Mouse (Mus musculus): ENCODE measurements at regions not wholly inside any gene's neighbourhood (a gene's known extent, or its start where the extent isn't known, plus 50 kb on each side); places are given as distances from the start of the nearest gene placed in this dataset.
"Not testable (repeated sequence)": the region's sequence is repeated elsewhere in the genome, so short reads cannot be mapped to it uniquely, and the experiment has no call there.

DNA sequence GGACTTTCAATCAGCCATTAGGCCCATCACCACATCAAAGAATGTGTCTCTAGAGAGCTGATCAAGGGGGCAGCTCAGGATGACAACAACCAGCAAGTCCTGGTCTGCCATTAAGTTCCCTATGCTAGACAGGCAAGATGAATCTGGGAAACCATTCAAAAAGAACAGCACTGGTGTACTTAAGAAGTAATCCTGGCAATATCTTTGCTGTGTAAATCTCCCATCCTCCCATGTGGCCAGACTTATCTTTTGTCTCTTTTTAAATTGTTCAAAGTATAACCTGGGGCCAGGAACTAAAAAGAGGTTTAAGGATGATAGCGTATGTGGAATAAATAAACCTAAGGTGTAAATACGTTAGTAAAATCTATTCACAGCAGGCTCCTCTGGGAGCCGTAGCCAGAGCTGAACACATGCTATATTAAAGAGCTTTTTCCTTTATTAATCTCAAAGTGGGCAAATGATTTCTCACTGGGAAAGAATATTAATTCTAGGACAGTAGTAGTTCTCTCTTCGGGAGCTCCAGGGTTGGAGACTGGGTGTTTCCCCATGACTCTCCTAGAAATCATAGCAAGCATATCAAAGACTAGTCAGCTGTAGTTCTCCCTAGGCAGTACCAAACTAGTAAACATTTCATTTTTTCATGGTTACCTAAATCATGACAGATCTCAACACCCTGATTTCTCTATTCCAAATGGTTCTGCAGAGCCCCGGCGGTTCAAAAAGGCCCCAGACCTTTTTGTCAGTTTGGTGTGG is 216.8 kb upstream of the Zpld1 start:
- no peak overlapping the region for H3K4me3 ChIP-seq (ENCODE audit: insufficient read depth in 1 of 2, low read depth in 2 of 2, low read length in 2 of 2)
- no peak overlapping the region for H3K27ac ChIP-seq
- no peaks in the 10 kb centered on the region for H3K4me1 ChIP-seq (replicated peaks; ENCODE audit: control insufficient read depth in 2 of 2, insufficient read depth in 2 of 2, low read length in 1 of 2)
- DNase-seq (ENCODE audit: low read depth in 3 of 3, low spot score in 3 of 3) (no peak), ATAC-seq (ENCODE audit: insufficient read depth) (no peak)
- H3K27me3 ChIP-seq (ENCODE audit: control insufficient read depth, insufficient read depth, low read length), result no peaks in the 10 kb centered on the region
- H3K4me2 ChIP-seq (ENCODE audit: low read depth), result no peak overlapping the region
- WGBS (ENCODE audit: insufficient replicate concordance), result 76% methylated on average over 6 of the region's 6 CpGs
- TF ChIP-seq CTCF (IDR thresholded peaks at IDR 0.05; ENCODE audit: low read depth), result no peak
- no peak for TF ChIP-seq EP300 (IDR thresholded peaks at IDR 0.05; ENCODE audit: low read depth)
- H3K9ac ChIP-seq (replicated peaks), result no peak overlapping the region
- no peaks in the 10 kb centered on the region for H3K9me3 ChIP-seq (ENCODE audit: control insufficient read depth, low read length)
- H3K36me3 ChIP-seq (replicated peaks; ENCODE audit: control insufficient read depth, insufficient read depth, low read depth), result no peaks in the 10 kb centered on the region

GRCm38 (mm10) chr16:55504796-55505413 is 207.1 kb upstream of the Zpld1 start:
- Histone ChIP-seq H3K4me3 (ENCODE audit: insufficient read depth in 1 of 2, low read depth in 2 of 2, low read length in 2 of 2) (no peak overlapping the region), H3K27me3 (ENCODE audit: control insufficient read depth, insufficient read depth, low read length) (no peaks in the 10 kb centered on the region), H3K36me3 (replicated peaks; ENCODE audit: control insufficient read depth, insufficient read depth, low read depth) (no peaks in the 10 kb centered on the region), H3K9ac (replicated peaks) (no peak overlapping the region), H3K4me1 (replicated peaks; ENCODE audit: control insufficient read depth in 2 of 2, insufficient read depth in 2 of 2, low read length in 1 of 2) (peaks cover 0 to 3% of the 10 kb centered on the region in 2 experiments; a peak in 1 of 4 replicates), H3K27ac (no peak overlapping the region), H3K4me2 (ENCODE audit: low read depth) (no peak overlapping the region), H3K9me3 (ENCODE audit: control insufficient read depth, low read length) (no peaks in the 10 kb centered on the region)
- 36% methylated on average over 6 of the region's 6 CpGs for whole genome bisulfite sequencing (ENCODE audit: insufficient replicate concordance)
- DNase-seq (ENCODE audit: low read depth in 3 of 3, low spot score in 3 of 3) (no peak), ATAC-seq (ENCODE audit: insufficient read depth) (no peak)
- TF ChIP-seq CTCF (IDR thresholded peaks at IDR 0.05; ENCODE audit: low read depth) (no peak), EP300 (IDR thresholded peaks at IDR 0.05; ENCODE audit: low read depth) (no peak)

DNA sequence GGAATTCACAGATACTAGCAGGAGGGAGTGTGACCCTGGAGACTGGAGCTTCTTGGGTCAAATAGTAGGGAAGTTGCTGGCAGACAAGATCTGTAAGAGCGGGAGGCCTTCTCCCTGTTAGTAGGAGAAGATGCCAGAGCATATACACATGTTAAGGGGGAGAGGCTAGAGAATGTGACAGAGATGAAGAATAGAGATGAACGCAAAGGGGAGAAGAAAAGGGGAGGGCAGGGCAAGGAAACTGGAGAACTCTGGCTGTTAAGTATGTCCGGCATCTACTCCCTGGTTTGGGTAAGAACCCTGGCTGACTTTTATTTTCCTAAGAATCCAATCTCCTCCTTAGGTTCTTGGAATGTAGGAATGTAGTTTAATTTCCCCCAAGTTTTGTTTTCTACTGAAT is 206.5 kb upstream of the Zpld1 start:
- no peak for DNase-seq (ENCODE audit: low read depth in 3 of 3, low spot score in 3 of 3)
- H3K4me1 ChIP-seq (replicated peaks; ENCODE audit: control insufficient read depth in 2 of 2, insufficient read depth in 2 of 2, low read length in 1 of 2), result peaks cover 0 to 3% of the 10 kb centered on the region in 2 experiments; a peak in 1 of 4 replicates
- H3K27ac ChIP-seq, result no peak overlapping the region
- H3K36me3 ChIP-seq (replicated peaks; ENCODE audit: control insufficient read depth, insufficient read depth, low read depth), result no peaks in the 10 kb centered on the region
- no peak for TF ChIP-seq CTCF (IDR thresholded peaks at IDR 0.05; ENCODE audit: low read depth)
- TF ChIP-seq EP300 (IDR thresholded peaks at IDR 0.05; ENCODE audit: low read depth), result no peak
- no peak overlapping the region for H3K9ac ChIP-seq (replicated peaks)
- WGBS (ENCODE audit: insufficient replicate concordance), result 72% methylated on average over 3 of the region's 3 CpGs
- ATAC-seq (ENCODE audit: insufficient read depth), result no peak
- H3K27me3 ChIP-seq (ENCODE audit: control insufficient read depth, insufficient read depth, low read length), result no peaks in the 10 kb centered on the region
- no peak overlapping the region for H3K4me3 ChIP-seq (ENCODE audit: insufficient read depth in 1 of 2, low read depth in 2 of 2, low read length in 2 of 2)
- H3K4me2 ChIP-seq (ENCODE audit: low read depth), result no peak overlapping the region
- no peaks in the 10 kb centered on the region for H3K9me3 ChIP-seq (ENCODE audit: control insufficient read depth, low read length)

DNA sequence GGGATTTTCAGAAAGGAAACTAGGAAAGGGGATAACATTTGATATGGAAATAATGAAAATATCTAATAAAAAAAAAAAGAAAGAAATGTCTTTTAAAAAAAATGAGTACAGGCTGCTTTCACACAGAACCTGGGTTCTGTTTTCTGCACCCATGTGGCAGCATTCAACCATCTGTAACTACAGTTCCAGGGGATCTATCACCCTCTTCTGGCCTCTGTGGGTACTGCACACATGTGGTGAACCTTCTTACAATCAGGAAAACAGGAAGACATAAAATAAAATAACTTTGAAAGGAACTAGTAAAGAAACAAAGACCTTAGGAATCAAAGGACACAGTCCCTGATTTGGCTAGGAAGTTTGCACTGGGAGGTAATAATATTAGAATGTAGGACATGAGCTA is 205.5 kb upstream of the Zpld1 start:
- H3K4me2 ChIP-seq (ENCODE audit: low read depth), result no peak overlapping the region

GRCm38 (mm10) chr16:55499831-55500230 is 202.0 kb upstream of the Zpld1 start:
- not testable (repeated sequence) for H3K4me1 ChIP-seq (replicated peaks; ENCODE audit: control insufficient read depth in 2 of 2, insufficient read depth in 2 of 2, low read length in 1 of 2); H3K27ac ChIP-seq; ATAC-seq (ENCODE audit: insufficient read depth); H3K27me3 ChIP-seq (ENCODE audit: control insufficient read depth, insufficient read depth, low read length); H3K4me2 ChIP-seq (ENCODE audit: low read depth); H3K36me3 ChIP-seq (replicated peaks; ENCODE audit: control insufficient read depth, insufficient read depth, low read depth); DNase-seq (ENCODE audit: low read depth in 3 of 3, low spot score in 3 of 3); H3K9me3 ChIP-seq (ENCODE audit: control insufficient read depth, low read length); H3K4me3 ChIP-seq (ENCODE audit: insufficient read depth in 1 of 2, low read depth in 2 of 2, low read length in 2 of 2); H3K9ac ChIP-seq (replicated peaks)

More for the DNA sequence above, 205.5 kb upstream of the Zpld1 start:
- H3K9me3 ChIP-seq (ENCODE audit: control insufficient read depth, low read length), result no peaks in the 10 kb centered on the region
- no peaks in the 10 kb centered on the region for H3K27me3 ChIP-seq (ENCODE audit: control insufficient read depth, insufficient read depth, low read length)
- DNase-seq (ENCODE audit: low read depth in 3 of 3, low spot score in 3 of 3) (no peak), ATAC-seq (ENCODE audit: insufficient read depth) (no peak)
- H3K4me1 ChIP-seq (replicated peaks; ENCODE audit: control insufficient read depth in 2 of 2, insufficient read depth in 2 of 2, low read length in 1 of 2), result peaks cover 0 to 3% of the 10 kb centered on the region in 2 experiments; a peak in 1 of 4 replicates
- H3K27ac ChIP-seq, result no peak overlapping the region
- no peaks in the 10 kb centered on the region for H3K36me3 ChIP-seq (replicated peaks; ENCODE audit: control insufficient read depth, insufficient read depth, low read depth)
- TF ChIP-seq EP300 (IDR thresholded peaks at IDR 0.05; ENCODE audit: low read depth), result no peak
- TF ChIP-seq CTCF (IDR thresholded peaks at IDR 0.05; ENCODE audit: low read depth), result peak; percentile 26; the same call in 1 of the 2 replicates
- H3K4me3 ChIP-seq (ENCODE audit: insufficient read depth in 1 of 2, low read depth in 2 of 2, low read length in 2 of 2), result no peak overlapping the region
- no peak overlapping the region for H3K9ac ChIP-seq (replicated peaks)
